Mouse (Mus musculus): ENCODE measurements around the gene Dock4. TPM values are rescaled to one million over a fixed set of nuclear protein-coding genes. Genes with fewer than 3 reads are reported as not detected.

Gene Dock4
- polyA plus RNA-seq (2015; fragmentation: Nextera tagmentation; extraction: Ambion mirVana): 1.8 and 2.6 TPM in 2 replicates

GRCm38 (mm10) chr12:40445648-40446449 lies at the start of gene Dock4, which contains the start of gene Zfp277:
Gene Dock4 (plus strand): TSS chr12:40445952.
Gene Zfp277 (minus strand): TSS chr12:40445902.
- under 1% methylated on average over 78 of the region's 80 CpGs for WGBS

GRCm38 (mm10) chr12:40398916-40399315 lies 46.8 kb upstream of the Dock4 start:
- TF ChIP-seq CTCF (IDR thresholded peaks at IDR 0.05; ENCODE audit: low read depth): no peak

More at GRCm38 (mm10) chr12:40445648-40446449, at the start of gene Dock4, which contains the start of gene Zfp277:
- Histone ChIP-seq H3K4me1 (replicated peaks; ENCODE audit: control insufficient read depth, insufficient read depth, low read length) (no peaks in the 10 kb centered on the region), H3K27ac (ENCODE audit: low read depth, low read length) (peak within 1 kb of the TSS; percentile 71), H3K4me2 (replicated peaks; ENCODE audit: low read depth) (peak within 1 kb of the TSS; percentile 94), H3K9me3 (ENCODE audit: control insufficient read depth) (no peaks in the 10 kb centered on the region), H3K9ac (ENCODE audit: low read depth, low read length) (peak within 1 kb of the TSS; percentile 59), H3K4me3 (ENCODE audit: low read depth, low read length) (peak within 1 kb of the TSS; percentile 98), H3K36me3 (ENCODE audit: control insufficient read depth, insufficient read depth) (no peaks in the 10 kb centered on the region), H3K27me3 (replicated peaks; ENCODE audit: control insufficient read depth, insufficient read depth, low read length) (no peaks in the 10 kb centered on the region)
- peak; percentile 98 for ATAC-seq
- TF ChIP-seq CTCF (IDR thresholded peaks at IDR 0.05; ENCODE audit: low read depth): peak; percentile 34; the same call in 1 of the 2 replicates

GRCm38 (mm10) chr12:40399386-40399785 lies 46.4 kb upstream of the Dock4 start:
- Histone ChIP-seq H3K27me3 (replicated peaks; ENCODE audit: control insufficient read depth, insufficient read depth, low read length) (no peaks in the 10 kb centered on the region), H3K4me3 (ENCODE audit: low read depth, low read length) (no peak overlapping the region), H3K4me1 (replicated peaks; ENCODE audit: control insufficient read depth, insufficient read depth, low read length) (no peaks in the 10 kb centered on the region), H3K27ac (ENCODE audit: low read depth, low read length) (no peak overlapping the region), H3K4me2 (replicated peaks; ENCODE audit: low read depth) (no peak overlapping the region), H3K9ac (ENCODE audit: low read depth, low read length) (no peak overlapping the region), H3K36me3 (ENCODE audit: control insufficient read depth, insufficient read depth) (no peaks in the 10 kb centered on the region), H3K9me3 (ENCODE audit: control insufficient read depth) (no peaks in the 10 kb centered on the region)
- TF ChIP-seq CTCF (IDR thresholded peaks at IDR 0.05; ENCODE audit: low read depth): no peak
- ATAC-seq: no peak
- WGBS: 90% methylated on average over 2 of the region's 2 CpGs

More at GRCm38 (mm10) chr12:40398916-40399315, 46.8 kb upstream of the Dock4 start:
- Histone ChIP-seq H3K27me3 (replicated peaks; ENCODE audit: control insufficient read depth, insufficient read depth, low read length) (no peaks in the 10 kb centered on the region), H3K4me1 (replicated peaks; ENCODE audit: control insufficient read depth, insufficient read depth, low read length) (no peaks in the 10 kb centered on the region), H3K9me3 (ENCODE audit: control insufficient read depth) (no peaks in the 10 kb centered on the region), H3K27ac (ENCODE audit: low read depth, low read length) (no peak overlapping the region), H3K9ac (ENCODE audit: low read depth, low read length) (no peak overlapping the region), H3K4me3 (ENCODE audit: low read depth, low read length) (no peak overlapping the region), H3K4me2 (replicated peaks; ENCODE audit: low read depth) (no peak overlapping the region), H3K36me3 (ENCODE audit: control insufficient read depth, insufficient read depth) (no peaks in the 10 kb centered on the region)
- no peak for ATAC-seq
- WGBS: 99% methylated on average over 2 of the region's 2 CpGs

- no peak overlapping the region for H3K27ac ChIP-seq (ENCODE audit: low read depth, low read length)
- no peak overlapping the region for H3K4me3 ChIP-seq (ENCODE audit: low read depth, low read length)
- no peak overlapping the region for H3K9ac ChIP-seq (ENCODE audit: low read depth, low read length)
- no peaks in the 10 kb centered on the region for H3K27me3 ChIP-seq (replicated peaks; ENCODE audit: control insufficient read depth, insufficient read depth, low read length)
- TF ChIP-seq CTCF (IDR thresholded peaks at IDR 0.05; ENCODE audit: low read depth): no peak
- no peak overlapping the region for H3K4me2 ChIP-seq (replicated peaks; ENCODE audit: low read depth)
- no peaks in the 10 kb centered on the region for H3K9me3 ChIP-seq (ENCODE audit: control insufficient read depth)
- H3K4me1 ChIP-seq (replicated peaks; ENCODE audit: control insufficient read depth, insufficient read depth, low read length): no peaks in the 10 kb centered on the region
- WGBS: 94% methylated on average over 10 of the region's 10 CpGs
- no peak for ATAC-seq
- no peaks in the 10 kb centered on the region for H3K36me3 ChIP-seq (ENCODE audit: control insufficient read depth, insufficient read depth)
Observed at GRCm38 (mm10) chr12:40399812-40400211, 45.9 kb upstream of the Dock4 start.

- no peaks in the 10 kb centered on the region for H3K27me3 ChIP-seq (replicated peaks; ENCODE audit: control insufficient read depth, insufficient read depth, low read length)
- no peak overlapping the region for H3K4me3 ChIP-seq (ENCODE audit: low read depth, low read length)
- 0 out of 2 replicates have a peak, but pooled peaks cover 2% of the 10 kb centered on the region for H3K36me3 ChIP-seq (ENCODE audit: control insufficient read depth, insufficient read depth)
- no peaks in the 10 kb centered on the region for H3K9me3 ChIP-seq (ENCODE audit: control insufficient read depth)
- TF ChIP-seq CTCF (IDR thresholded peaks at IDR 0.05; ENCODE audit: low read depth): no peak
- H3K9ac ChIP-seq (ENCODE audit: low read depth, low read length): no peak overlapping the region
- ATAC-seq: no peak
- H3K27ac ChIP-seq (ENCODE audit: low read depth, low read length): no peak overlapping the region
- no peaks in the 10 kb centered on the region for H3K4me1 ChIP-seq (replicated peaks; ENCODE audit: control insufficient read depth, insufficient read depth, low read length)
- H3K4me2 ChIP-seq (replicated peaks; ENCODE audit: low read depth): no peak overlapping the region
- 82% methylated on average over 5 of the region's 5 CpGs for WGBS
Observed at GRCm38 (mm10) chr12:40414682-40415311, 31.0 kb upstream of the Dock4 start.

- 63% methylated on average over 8 of the region's 8 CpGs for WGBS
- no peak for TF ChIP-seq CTCF (IDR thresholded peaks at IDR 0.05; ENCODE audit: low read depth)
- no peaks in the 10 kb centered on the region for H3K9me3 ChIP-seq (ENCODE audit: control insufficient read depth)
- no peaks in the 10 kb centered on the region for H3K27me3 ChIP-seq (replicated peaks; ENCODE audit: control insufficient read depth, insufficient read depth, low read length)
- H3K36me3 ChIP-seq (ENCODE audit: control insufficient read depth, insufficient read depth): 0 out of 2 replicates have a peak, but pooled peaks cover 2% of the 10 kb centered on the region
- no peak overlapping the region for H3K27ac ChIP-seq (ENCODE audit: low read depth, low read length)
- H3K4me3 ChIP-seq (ENCODE audit: low read depth, low read length): no peak overlapping the region
- H3K4me2 ChIP-seq (replicated peaks; ENCODE audit: low read depth): no peak overlapping the region
- H3K4me1 ChIP-seq (replicated peaks; ENCODE audit: control insufficient read depth, insufficient read depth, low read length): no peaks in the 10 kb centered on the region
- no peak for ATAC-seq
- no peak overlapping the region for H3K9ac ChIP-seq (ENCODE audit: low read depth, low read length)
Observed at GRCm38 (mm10) chr12:40415312-40415925, 30.3 kb upstream of the Dock4 start.
